Mouse (Mus musculus): Measurements from ENCODE around the gene Ccdc124. TPM values are rescaled to one million over a fixed set of nuclear protein-coding genes. Genes with fewer than 3 reads are reported as not detected.
A peak's percentile ranks its signal among the peaks of the same experiment; 100 is the strongest.

Gene Ccdc124
- polyA plus RNA-seq, 1 experiment from 2014 or later = 78.8 TPM

DNA sequence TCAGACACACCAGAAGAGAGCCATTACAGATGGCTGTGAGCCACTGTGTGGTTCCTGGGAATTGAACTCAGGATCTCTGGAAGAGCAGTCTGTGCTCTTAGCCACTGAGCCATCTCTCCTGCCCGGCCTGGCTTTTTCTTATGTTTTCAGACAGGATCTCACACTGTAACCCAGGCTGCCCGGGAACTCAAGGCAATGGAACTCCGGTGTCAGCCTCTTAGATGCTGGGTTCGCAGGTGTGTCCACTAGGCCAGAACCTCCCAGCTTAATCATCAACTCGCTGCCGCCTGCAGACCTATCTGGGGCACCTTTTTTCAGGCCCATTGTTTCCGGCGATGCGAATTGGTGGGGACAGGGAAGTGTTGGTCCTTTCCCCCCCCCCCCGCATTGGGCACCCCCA, 33.1 kb downstream of the Ccdc124 start:
- Histone ChIP-seq H3K4me3 (peak overlapping the region; percentile 61), H3K4me1 (peaks cover 88% of the 10 kb centered on the region)
- 46% methylated on average over 10 of the region's 10 CpGs for WGBS (ENCODE audit: insufficient replicate concordance)

DNA sequence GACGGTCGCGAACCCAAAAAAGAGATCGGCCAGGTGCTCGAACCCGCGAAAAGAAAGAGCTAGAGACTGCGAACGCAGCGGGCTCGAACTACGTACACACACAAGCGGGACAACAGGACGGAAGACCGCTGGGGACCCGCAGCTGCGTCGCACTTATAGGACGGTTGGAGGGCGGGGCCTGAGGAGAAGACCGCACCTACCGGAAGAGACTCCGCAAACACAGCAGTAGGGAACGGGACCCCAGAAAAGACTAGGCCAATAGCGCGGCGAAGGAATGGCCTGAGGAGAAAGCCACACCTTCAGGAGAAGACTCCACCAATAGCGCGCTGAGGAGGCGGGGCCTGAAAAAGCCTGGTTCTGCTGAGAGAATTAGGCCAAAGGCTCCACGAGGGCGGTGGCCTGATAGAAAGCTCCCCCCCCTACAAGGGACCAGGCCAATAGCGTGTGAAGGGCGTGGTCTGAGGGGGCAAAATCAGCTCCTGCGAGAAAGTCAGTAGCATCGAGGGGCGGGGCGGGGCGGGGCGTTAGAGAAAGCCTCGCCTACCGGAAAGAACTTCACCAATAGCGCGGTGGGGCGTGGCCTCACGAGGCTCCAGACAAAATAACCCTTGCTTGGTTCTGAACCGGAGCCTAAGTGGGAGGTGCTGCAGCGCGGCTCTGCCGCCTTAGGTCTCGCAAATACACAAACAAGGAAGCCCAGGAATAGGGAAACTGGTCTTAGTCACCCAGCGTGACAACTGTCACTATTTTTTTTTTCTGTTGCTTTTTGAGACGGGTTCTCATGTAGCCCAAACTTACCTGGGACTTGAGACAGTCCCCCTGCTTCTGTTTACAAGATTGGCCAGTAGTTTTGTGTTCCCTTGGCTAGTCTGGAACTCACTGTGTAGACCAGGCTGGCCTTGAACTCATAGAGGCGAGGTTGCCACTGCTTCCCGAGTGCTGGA, 34.1 kb downstream of the Ccdc124 start, which contains the start of gene Arrdc2:
TSS of gene Arrdc2 (minus strand) at position 313 of the 944 bp plus-strand sequence.
- Histone ChIP-seq H3K36me3 (peaks cover 28% of the 10 kb centered on the region), H3K4me3 (peak within 1 kb of the TSS; percentile 72), H3K27ac (peak within 1 kb of the TSS; percentile 99), H3K27me3 (replicated peaks) (no peaks in the 10 kb centered on the region), H3K9me3 (replicated peaks) (no peaks in the 10 kb centered on the region), H3K9ac (peak within 1 kb of the TSS; percentile 96), H3K4me2 (peak within 1 kb of the TSS; percentile 81), H3K4me1 (peaks cover 89% of the 10 kb centered on the region)
- WGBS (ENCODE audit: insufficient replicate concordance) = 2% methylated on average over 55 of the region's 55 CpGs
- ATAC-seq = peak; percentile 87

More for the DNA sequence above, 33.1 kb downstream of the Ccdc124 start:
- peak overlapping the region; percentile 83 for H3K9ac ChIP-seq
- H3K4me2 ChIP-seq = peak overlapping the region; percentile 81
- H3K27ac ChIP-seq = peak overlapping the region; percentile 99
- ATAC-seq = no peak
- H3K9me3 ChIP-seq (replicated peaks) = no peaks in the 10 kb centered on the region
- no peaks in the 10 kb centered on the region for H3K27me3 ChIP-seq (replicated peaks)
- peaks cover 18% of the 10 kb centered on the region for H3K36me3 ChIP-seq

DNA sequence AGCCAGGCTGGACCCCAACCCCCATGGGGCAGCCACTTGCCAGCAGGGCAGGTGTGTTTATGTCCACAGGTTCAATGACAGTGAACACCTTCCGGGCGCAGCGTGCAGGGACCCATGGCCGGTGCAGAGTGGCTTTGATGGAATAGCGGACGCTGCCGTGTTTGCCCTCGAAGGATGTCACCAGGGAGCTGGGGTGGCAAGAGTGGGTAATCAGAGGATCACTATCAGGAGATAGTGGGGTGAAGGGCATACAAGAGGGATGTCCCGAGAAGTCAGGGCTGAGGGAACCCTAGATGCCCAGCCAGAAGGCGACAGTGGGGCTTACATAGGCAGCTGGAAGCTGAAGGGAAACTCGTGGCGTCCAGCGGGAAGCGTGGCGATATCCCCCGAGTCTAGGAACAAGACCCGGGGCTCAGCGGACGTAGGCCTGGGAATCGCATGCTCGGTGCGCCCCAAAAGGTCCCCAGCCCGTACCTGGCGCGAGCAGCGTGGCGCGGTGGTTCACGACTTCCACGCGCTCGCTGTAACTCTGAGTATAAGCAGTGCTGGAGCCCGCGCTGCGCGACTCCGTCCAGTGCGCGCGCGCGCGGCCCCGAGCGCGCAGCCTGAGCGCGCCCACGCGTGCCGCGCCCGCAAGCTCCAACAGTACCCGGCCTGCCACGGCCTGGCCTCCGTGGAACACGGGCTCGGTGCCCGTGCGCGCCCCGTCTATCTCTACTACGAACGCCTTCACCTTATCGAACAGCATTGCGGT, 34.9 kb downstream of the Ccdc124 start:
- Histone ChIP-seq H3K27me3 (replicated peaks) (no peaks in the 10 kb centered on the region), H3K4me3 (peak overlapping the region; percentile 72), H3K27ac (peak overlapping the region; percentile 99), H3K4me2 (peak overlapping the region; percentile 81), H3K4me1 (peaks cover 89% of the 10 kb centered on the region), H3K9me3 (replicated peaks) (no peaks in the 10 kb centered on the region), H3K9ac (peak overlapping the region; percentile 96), H3K36me3 (peaks cover 36% of the 10 kb centered on the region)
- 3% methylated on average over 62 of the region's 66 CpGs for WGBS (ENCODE audit: insufficient replicate concordance)
- ATAC-seq = peak; percentile 13

DNA sequence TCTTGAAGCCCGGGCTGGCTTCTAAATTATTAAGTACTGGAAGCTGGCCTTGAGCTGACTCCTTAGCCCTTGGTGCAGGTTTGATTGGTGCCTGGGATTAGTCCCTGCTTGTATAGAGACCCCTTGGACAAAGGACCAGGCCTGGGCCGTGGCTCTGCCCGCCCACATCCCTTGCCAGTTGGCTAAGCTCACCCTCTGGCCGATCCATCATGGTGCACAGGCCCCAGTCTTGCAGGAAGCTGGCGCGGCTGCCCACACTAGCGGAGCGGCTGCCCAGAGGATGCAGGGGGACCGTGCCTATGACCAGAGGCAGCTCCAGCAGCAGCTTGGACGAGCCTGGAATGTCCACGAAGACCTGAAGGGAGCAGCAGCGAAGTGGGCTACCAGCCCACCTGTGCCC, 37.1 kb downstream of the Ccdc124 start:
- Histone ChIP-seq H3K4me3 (peak overlapping the region; percentile 72), H3K4me1 (peaks cover 89% of the 10 kb centered on the region), H3K9ac (peak overlapping the region; percentile 57), H3K27me3 (replicated peaks) (no peaks in the 10 kb centered on the region), H3K4me2 (peak overlapping the region; percentile 81), H3K36me3 (peaks cover 36% of the 10 kb centered on the region), H3K27ac (peak overlapping the region; percentile 93), H3K9me3 (replicated peaks) (no peaks in the 10 kb centered on the region)
- no peak for ATAC-seq
- WGBS (ENCODE audit: insufficient replicate concordance) = 90% methylated on average over 12 of the region's 12 CpGs

DNA sequence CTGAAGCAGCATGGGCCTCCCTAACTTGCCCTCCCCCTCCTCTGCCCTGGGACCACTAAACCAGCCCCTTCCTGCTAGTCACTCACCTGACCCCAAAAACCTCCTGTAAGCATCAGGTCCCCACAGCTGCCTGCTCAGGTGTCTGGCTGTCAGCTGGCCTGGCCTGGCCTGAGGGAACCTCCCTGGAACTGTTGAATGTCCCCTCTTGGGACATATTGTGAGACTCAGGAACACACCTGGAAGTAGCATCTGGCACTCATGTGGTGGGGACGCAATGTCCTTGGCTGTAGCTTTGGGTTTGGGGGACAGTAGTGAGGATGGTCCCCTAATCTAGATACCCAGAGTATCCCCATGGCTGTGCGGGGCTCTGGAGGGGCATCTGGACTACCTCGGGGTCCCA, 39.7 kb downstream of the Ccdc124 start:
- ATAC-seq = no peak
- Histone ChIP-seq H3K36me3 (peaks cover 36% of the 10 kb centered on the region), H3K4me3 (no peak overlapping the region), H3K9ac (no peak overlapping the region), H3K27ac (peak overlapping the region; percentile 93), H3K27me3 (replicated peaks) (no peaks in the 10 kb centered on the region), H3K4me2 (no peak overlapping the region), H3K4me1 (peaks cover 74% of the 10 kb centered on the region), H3K9me3 (replicated peaks) (no peaks in the 10 kb centered on the region)
- 92% methylated on average over 3 of the region's 3 CpGs for WGBS (ENCODE audit: insufficient replicate concordance)

DNA sequence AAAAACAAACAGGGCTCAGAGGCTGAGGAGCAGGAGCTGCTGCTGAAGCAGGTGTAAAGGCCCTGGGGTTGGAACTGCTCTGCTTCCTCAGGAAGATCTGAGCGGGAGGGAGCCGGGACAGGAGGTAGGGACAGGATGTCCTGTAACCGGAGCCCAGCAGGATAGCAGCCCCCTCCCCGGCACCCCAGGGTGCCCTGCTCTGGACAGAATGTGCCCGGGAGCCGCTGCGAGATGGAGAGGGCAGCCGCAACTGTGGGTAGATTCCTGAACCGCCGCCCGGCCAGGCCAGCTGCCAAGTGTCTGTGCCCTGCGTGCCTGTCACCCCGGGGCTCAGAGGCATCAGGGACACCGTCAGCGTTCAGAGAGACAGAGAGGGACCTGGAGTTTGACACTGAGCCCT, 40.2 kb downstream of the Ccdc124 start:
- Histone ChIP-seq H3K9ac (no peak overlapping the region), H3K4me3 (no peak overlapping the region), H3K4me1 (peaks cover 71% of the 10 kb centered on the region), H3K27ac (peak overlapping the region; percentile 45), H3K4me2 (no peak overlapping the region), H3K27me3 (replicated peaks) (no peaks in the 10 kb centered on the region), H3K36me3 (peaks cover 36% of the 10 kb centered on the region), H3K9me3 (replicated peaks) (no peaks in the 10 kb centered on the region)
- WGBS (ENCODE audit: insufficient replicate concordance) = 56% methylated on average over 15 of the region's 15 CpGs
- ATAC-seq = no peak

DNA sequence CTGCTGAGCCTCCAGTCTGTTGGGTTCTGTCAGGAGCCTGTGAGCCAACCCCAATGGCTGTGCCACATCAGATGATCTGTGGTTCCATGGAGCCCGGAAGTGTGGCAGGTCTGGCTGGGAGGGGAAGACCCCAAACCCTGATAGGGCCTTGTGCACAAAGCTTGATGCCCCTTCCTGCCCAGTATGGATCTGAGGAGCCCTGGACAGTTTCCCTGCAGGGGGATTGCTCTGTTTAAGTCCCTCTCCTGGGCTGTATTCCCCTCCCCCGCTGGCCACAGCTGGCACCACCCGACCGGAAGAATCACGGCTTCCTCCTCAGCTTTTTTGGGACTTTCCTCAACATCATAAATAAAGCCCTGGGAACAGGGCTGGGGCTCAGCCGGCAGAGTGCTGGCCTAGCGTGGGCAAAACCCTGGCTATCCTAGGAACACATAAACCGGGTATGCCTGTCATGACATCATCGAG, 40.7 kb downstream of the Ccdc124 start:
- no peaks in the 10 kb centered on the region for H3K9me3 ChIP-seq (replicated peaks)
- H3K27ac ChIP-seq = peak overlapping the region; percentile 45
- no peak overlapping the region for H3K4me3 ChIP-seq
- no peak for ATAC-seq
- 37% methylated on average over 9 of the region's 9 CpGs for WGBS (ENCODE audit: insufficient replicate concordance)
- no peak overlapping the region for H3K9ac ChIP-seq
- H3K36me3 ChIP-seq = peaks cover 36% of the 10 kb centered on the region
- no peaks in the 10 kb centered on the region for H3K27me3 ChIP-seq (replicated peaks)
- peaks cover 67% of the 10 kb centered on the region for H3K4me1 ChIP-seq
- H3K4me2 ChIP-seq = no peak overlapping the region

DNA sequence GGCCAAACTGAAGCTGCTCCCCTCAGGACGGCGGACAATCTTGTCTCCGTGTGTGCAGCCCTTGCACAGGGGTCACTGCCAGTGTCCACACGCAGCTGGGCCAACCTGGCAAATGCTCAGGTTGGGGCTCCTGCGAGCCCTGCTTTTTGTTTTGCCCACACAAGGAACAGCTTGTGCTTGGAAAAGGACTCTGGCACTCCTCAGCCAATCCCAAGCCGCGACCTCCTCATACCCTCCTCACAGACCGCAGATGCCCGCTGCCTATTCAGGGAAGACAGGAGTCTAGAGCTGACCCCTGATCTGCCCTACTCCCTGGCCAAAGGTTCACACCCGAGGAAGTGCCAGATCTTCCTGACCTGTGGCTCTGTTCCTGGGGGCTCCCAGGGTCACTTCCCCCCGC, 41.4 kb downstream of the Ccdc124 start:
- 68% methylated on average over 11 of the region's 11 CpGs for WGBS (ENCODE audit: insufficient replicate concordance)
- Histone ChIP-seq H3K36me3 (peaks cover 36% of the 10 kb centered on the region), H3K9ac (no peak overlapping the region; the same call in 1 of the 2 replicates), H3K27ac (peak overlapping the region; percentile 33; the same call in 1 of the 2 replicates), H3K4me1 (peaks cover 60% of the 10 kb centered on the region), H3K27me3 (replicated peaks) (no peaks in the 10 kb centered on the region), H3K4me3 (no peak overlapping the region), H3K4me2 (no peak overlapping the region), H3K9me3 (replicated peaks) (no peaks in the 10 kb centered on the region)
- no peak for ATAC-seq

DNA sequence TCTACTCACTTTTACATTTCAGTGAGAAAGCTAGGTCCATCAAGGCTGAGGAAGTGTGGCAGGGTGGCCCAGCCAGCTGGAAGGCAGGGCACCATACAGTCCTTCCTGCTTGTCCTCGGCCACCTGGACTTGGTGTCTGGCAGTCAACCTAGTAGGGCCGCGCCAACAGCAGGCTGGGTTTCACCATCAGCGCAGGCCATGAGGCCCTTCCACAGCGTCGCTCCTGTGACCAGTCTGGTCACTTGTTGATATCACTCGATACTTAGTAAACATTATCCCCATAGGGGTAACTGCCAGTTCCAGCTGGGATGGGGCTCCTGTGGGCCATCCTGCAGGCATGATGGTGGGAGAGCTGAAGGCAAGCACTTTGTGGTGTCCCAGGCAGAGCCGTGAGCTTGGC, 42.2 kb downstream of the Ccdc124 start:
- Histone ChIP-seq H3K4me1 (peaks cover 51% of the 10 kb centered on the region), H3K9me3 (replicated peaks) (no peaks in the 10 kb centered on the region), H3K27ac (no peak overlapping the region), H3K4me3 (no peak overlapping the region), H3K9ac (peak overlapping the region; percentile 24; the same call in 1 of the 2 replicates), H3K27me3 (replicated peaks) (no peaks in the 10 kb centered on the region), H3K4me2 (no peak overlapping the region), H3K36me3 (peaks cover 27% of the 10 kb centered on the region)
- no peak for ATAC-seq
- WGBS (ENCODE audit: insufficient replicate concordance) = 82% methylated on average over 8 of the region's 8 CpGs

DNA sequence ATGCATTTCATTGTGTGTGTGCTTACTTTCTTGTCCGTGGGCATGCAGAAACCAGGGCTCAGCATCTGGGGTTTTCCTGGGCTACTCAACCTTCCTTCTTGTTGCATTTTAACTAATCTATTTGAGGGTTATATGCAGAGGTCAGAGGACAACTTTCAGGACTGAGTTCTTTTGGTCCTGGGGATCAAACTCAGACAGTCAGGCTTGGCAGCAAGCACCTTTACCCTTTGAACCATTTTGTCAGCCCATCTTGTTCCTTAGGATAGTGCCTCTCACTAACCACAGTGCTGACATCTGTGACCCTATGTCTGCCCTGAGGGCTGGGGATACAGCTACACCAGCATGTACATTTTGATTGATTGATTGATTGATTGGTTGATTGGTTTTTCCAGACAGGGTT, 45.9 kb downstream of the Ccdc124 start:
- 87% methylated on average over 1 of the region's 1 CpGs for WGBS (ENCODE audit: insufficient replicate concordance)
- no peak for ATAC-seq
- H3K9ac ChIP-seq = no peak overlapping the region
- peaks cover 3% of the 10 kb centered on the region for H3K27me3 ChIP-seq (replicated peaks)
- no peak overlapping the region for H3K4me2 ChIP-seq
- no peak overlapping the region for H3K4me3 ChIP-seq
- peaks cover 17% of the 10 kb centered on the region for H3K4me1 ChIP-seq
- H3K9me3 ChIP-seq (replicated peaks) = no peaks in the 10 kb centered on the region
- no peak overlapping the region for H3K27ac ChIP-seq
- no peaks in the 10 kb centered on the region for H3K36me3 ChIP-seq

DNA sequence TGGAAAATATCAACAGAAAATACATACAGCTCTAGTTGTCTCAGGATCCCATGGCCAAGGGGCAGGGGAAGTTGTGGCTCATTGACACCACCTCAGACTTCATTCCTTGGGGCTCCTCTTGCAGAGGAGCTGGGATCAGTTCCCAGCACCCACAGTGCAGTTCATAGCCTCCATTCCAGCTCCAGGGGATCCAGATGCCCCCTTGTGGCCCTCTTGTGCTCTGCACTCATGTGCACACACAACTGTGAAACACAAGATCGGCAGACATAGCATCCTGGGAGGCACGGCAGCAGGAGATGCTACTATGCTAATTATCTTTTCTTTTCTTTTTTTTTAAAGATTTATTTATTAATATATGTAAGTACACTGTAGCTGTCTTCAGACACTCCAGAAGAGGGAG, 46.7 kb downstream of the Ccdc124 start:
- peaks cover 13% of the 10 kb centered on the region for H3K4me1 ChIP-seq
- peaks cover 5% of the 10 kb centered on the region for H3K27me3 ChIP-seq (replicated peaks)
- no peak for ATAC-seq
- no peaks in the 10 kb centered on the region for H3K9me3 ChIP-seq (replicated peaks)
- H3K9ac ChIP-seq = no peak overlapping the region
- 88% methylated on average over 2 of the region's 2 CpGs for WGBS (ENCODE audit: insufficient replicate concordance)
- H3K27ac ChIP-seq = no peak overlapping the region
- no peak overlapping the region for H3K4me3 ChIP-seq
- no peaks in the 10 kb centered on the region for H3K36me3 ChIP-seq
- no peak overlapping the region for H3K4me2 ChIP-seq

DNA sequence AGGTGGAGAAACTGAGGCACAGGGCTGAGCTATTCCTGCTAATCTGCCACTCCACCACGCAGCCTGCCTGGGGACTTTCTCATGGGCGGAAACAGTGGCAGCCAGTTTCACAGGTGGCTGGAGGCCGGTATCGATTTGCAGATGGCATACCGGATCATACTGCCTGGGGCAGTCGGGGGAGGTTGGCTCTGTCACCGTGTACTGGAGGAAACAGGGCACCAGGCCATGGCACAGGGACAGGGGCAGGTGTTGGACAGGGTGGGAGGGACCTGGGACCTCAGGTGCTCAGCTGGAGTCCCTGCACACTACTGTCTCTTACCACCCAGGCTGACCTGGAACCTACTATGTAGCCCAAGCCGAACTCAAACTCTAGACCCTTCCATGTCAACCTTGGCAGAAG, 47.9 kb downstream of the Ccdc124 start:
- no peak for ATAC-seq
- Histone ChIP-seq H3K27me3 (replicated peaks) (peaks cover 10% of the 10 kb centered on the region), H3K9ac (no peak overlapping the region), H3K9me3 (replicated peaks) (no peaks in the 10 kb centered on the region), H3K36me3 (no peaks in the 10 kb centered on the region), H3K4me2 (no peak overlapping the region), H3K27ac (no peak overlapping the region), H3K4me1 (peaks cover 18% of the 10 kb centered on the region), H3K4me3 (no peak overlapping the region)
- 69% methylated on average over 8 of the region's 8 CpGs for WGBS (ENCODE audit: insufficient replicate concordance)

All from liver, embryonic 12.5 days (tissue).